Mouse (Mus musculus): ENCODE measurements around the gene Kcnq4.
A peak's percentile ranks its signal among the peaks of the same experiment; 100 is the strongest.

The Kcnq4 gene

DNA sequence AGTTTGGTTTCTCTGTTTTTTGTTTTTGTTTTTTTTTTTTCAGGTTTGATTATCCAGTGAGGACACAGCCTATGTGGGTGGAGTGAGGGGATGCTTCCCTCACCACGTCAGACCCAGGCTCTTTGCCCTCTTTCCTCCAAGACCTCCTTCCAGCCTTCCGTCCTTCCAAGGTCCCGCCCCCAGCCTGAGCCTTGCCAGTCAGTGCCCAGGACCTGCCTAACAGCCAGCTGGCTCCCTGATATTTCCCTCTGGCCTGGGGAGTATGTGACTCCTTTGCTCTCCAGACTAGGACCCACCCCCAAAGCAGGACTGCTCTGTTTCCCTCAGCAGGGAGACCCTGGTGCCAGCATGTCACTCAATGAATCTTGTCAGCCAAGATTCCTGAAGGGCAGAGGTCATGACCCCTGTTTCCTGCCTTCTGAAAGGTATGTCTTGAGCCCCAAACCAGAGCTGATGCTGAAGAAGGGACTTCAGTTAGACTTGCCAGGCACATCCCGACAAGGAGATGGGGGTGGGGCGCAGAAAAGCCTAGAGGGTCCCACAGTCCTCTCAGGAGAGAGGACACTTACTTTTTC lies 22.8 kb downstream of the Kcnq4 start:
- no peak for DNase-seq (ENCODE audit: low read depth, low spot score)

DNA sequence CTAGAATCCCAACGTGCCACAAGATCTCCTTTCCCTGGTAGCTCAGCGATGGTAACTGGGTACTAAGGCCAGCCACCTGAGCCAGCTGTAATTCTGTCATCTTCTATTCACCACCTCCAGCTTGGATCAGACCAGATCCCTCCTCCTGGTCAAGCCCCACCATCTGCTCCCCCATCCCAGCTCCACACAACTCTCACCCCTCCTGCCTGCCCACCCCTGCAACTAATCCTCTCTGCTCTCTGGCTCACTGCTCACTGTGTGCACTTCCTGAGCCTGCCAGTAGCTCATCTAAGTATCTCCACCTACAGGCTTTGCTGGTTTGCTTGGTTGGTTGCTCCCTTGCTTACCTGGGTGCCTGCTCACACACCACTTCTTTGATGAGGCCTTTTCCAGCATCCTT lies 26.8 kb downstream of the Kcnq4 start:
- no peak for DNase-seq (ENCODE audit: low read depth, low spot score)

DNA sequence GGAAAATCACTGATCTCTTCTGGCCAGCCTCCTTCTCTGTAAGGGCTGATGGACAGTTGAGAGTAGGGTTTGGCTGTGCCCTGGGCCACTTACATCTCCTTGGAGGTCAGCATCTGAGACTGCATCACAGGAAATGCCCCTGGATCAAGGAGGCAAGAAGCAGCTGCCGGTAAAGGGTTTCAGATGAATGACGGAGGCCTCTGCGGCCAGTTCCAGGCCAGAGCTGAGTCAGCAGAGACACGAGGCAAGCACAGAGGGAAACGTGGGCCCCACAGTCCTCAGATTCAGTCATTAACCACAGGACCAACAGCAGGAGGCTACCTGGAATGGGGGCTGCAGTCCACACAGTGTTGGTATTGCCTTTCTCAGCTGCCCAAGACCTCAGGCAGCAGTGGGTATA lies 29.3 kb downstream of the Kcnq4 start:
- no peak for DNase-seq (ENCODE audit: low read depth, low spot score)

DNA sequence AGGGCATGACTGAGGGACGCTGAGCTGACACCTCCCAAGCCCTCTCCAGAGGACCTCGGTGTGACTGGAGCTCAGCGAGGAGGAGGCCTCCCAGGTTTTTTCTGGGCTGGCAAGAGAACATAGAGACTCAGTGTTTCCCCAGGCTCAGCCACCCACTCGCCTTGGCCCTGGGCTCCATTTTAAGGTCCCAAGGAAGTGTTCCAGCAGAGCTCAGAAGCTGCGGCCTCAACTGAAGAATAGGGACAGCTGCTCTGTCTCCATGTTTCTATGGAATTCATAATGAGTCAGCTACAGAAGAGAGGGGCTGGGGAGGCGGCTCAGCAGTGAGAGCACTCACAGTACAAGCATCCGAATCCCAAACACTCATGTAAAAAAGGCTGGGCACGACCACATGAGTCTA lies 30.8 kb downstream of the Kcnq4 start:
- no peak for DNase-seq (ENCODE audit: low read depth, low spot score)

DNA sequence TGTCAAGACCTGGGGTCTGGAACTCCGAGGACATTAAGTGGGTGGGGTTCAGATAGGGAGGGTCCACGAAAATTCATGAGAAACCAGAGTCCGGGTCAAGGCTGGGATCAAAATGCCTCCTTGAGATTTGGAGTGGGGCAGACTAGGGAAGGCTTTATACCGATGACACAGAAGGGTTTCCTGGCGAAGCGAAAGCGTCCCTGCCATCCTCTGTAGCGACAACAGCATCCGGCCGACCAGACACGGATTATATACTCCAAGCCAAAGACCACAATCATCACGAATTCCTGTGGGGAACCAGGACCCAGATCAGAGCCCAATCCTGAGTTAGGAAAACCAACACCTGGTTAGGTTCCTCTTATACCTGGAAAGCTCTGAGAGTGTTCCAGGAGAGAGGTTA lies 31.6 kb downstream of the Kcnq4 start:
- no peak for DNase-seq (ENCODE audit: low read depth, low spot score)

DNA sequence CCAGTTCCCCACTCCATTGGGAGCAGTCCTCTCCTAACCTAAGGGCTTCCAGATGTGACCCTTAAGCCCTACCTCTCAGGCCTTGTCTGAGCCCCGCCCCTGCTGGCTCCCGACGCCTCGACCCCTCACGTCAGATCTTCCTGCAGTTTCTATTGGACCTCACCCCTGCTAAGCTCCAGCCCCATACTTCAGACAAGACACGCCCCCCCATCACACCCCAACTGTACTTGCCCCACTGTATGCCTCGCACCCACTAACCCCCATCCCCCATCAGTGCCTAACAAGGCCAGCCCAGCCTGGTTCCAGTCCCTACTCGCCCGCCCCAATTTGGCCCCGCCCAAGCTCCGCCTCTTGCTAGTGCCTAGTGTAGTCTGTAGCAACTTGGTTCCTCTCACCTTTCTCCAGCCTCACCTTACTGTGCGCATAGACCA lies 32.3 kb downstream of the Kcnq4 start:
- peak; percentile 82 for DNase-seq (ENCODE audit: low read depth, low spot score)

DNA sequence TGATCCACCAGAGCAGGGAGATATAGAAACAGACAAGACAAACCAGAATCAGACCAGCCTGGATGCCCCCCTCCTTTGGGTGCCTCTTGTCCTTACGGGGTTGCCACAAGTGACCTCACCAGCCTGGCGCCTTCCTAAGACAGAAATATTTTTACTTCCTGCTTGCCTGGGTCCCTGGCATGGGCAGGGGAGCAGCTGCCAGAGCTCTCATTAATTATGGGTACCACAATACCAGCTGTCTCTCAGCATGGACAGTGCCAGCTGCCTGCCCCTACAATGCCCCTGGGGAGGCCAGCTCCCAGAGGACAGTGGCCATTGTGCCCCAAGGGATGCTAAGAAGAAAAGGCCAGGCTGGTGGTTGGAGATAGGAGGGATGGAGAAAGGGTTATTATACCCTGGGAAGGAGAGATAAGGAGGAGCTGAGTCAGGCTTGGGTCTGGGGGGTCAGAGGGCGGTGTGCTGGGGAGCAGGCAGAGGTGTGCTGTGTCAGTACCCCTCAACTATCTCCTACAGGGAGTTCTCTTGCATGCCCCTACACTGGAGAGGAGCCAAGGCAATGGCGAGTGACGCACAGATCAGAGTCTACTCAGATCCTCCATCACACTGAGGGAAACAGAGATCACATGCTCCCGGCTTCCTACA lies 34.4 kb downstream of the Kcnq4 start:
- no peak for DNase-seq (ENCODE audit: low read depth, low spot score)

DNA sequence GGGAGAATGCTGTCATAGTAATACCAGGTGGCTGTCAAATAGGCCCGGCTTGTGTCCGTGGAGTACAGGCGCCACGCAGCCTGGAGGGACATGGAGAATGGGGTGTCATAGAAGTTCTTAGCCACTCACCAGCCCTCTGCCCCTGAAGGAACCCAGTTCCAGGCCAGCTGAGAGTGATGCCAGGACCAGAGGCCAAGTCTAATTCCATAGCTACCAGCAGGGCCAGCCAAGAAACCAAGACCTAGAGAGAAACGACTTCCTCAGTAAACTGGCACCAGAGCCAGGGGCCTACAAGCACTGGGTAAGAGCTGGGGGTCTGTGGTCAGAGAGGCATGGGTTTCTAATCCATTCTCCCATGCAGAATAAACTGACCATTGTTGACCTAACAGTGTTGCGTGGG lies 35.4 kb downstream of the Kcnq4 start:
- DNase-seq (ENCODE audit: low read depth, low spot score): no peak

DNA sequence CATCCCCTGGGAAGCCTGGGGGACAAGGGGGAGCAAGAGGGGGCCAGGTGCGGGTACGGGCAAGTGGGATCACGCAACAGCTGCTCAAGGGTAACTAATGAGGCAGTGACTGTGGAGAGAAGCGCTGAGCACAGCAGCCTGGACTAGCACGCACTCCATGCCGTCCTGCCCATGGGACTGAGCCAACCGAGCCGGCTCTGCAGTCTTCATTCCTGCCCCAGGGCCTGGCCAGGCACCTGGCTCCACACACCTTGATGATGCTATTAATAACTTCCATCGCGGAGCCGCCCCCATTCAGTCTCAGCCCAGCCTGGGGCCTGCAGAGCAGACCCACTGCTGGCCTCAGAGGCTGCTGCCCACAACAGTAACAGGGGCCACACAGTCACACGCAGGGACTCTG lies 36.2 kb downstream of the Kcnq4 start:
- DNase-seq (ENCODE audit: low read depth, low spot score): no peak

DNA sequence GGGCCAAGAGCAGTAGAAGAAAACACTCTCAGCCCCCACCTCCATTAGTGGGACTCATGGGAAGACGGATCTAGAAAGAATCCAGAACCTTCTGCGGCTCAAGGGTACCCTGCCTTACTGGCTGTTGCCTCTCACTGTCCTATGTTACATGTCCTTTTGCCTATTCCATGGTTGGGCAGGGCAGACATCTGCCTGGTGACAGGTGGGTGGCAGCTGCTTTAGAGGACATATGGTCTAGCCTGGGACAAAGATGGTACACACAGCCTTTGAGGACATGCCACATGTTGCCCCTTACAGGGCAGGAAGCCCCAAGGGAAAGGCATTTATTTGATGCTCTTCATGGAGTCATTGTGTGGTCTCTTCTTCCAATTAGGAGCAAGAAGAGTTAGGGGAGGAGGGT lies 45.9 kb downstream of the Kcnq4 start:
- DNase-seq (ENCODE audit: low read depth, low spot score): no peak

DNA sequence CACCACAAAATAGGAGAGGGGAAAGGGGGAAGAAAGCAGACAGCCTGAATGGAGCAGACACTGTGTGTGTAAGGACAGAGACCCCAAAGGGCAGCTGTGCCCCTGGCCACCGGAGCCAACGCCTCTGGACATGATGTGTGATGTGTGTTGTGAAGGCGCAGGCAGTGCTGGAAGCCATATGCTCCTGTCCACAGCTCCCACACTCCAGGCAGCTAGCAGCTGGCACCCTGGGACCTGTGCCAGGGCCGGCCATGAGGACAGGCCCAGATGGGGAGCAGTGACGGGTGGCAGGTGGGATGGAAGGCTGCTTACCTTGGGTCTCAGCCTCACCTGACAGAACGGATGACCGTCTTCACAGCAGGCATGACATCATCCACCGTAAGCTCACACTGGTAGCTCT lies 46.4 kb downstream of the Kcnq4 start:
- no peak for DNase-seq (ENCODE audit: low read depth, low spot score)

DNA sequence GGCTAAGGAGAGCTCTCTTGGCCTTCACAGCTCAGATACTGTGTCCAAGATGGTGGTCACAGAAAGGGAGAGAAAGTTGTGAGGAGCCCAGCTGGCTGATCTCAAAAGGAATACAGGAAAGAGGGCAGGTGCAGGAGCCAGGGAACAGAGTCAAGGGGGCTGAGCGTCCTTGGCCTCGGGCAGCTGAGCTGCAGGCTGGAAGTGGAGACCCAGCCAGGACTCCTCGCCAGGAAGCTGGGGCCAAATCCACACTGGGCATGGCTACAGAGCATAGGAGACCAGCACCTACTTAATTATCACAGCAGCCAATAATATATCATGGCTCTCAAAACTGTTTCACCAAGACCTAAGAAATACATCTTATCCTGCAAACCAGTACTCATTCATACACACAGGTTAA lies 47.2 kb downstream of the Kcnq4 start:
- DNase-seq (ENCODE audit: low read depth, low spot score): no peak

DNA sequence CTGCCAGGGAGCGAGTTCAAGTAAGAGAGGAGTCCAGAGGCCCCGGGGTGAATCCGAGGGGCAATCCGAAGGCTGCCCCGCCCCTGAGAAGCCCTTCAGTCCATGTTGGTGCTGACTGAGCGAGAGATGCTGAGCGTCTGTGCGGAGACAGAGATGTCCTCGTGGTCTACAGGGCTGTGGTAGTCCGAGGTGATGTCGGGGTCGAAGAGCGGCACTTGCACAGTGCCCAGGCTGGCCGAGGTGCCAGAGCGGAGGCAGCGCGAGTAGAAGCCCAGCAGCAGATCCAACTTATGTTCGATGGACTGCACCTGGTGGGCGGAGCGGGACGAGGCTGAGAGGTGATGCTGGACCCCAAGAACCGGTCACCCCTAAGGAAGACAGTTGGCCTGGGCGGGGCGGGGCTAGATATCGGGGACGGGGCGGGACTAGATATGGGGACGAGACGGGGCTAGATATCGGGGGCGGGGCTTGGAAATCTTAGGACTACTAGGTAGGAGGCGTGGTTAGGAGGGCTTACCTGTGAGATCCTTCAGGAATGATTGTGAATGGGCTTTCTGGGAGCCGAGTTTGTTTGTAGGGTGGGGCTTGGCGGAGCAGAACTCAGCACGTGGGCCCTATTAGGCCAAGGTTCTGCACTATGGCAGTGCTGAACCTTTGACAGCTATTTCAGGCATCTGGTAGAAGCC lies 50.5 kb downstream of the Kcnq4 start:
- DNase-seq (ENCODE audit: low read depth, low spot score): peak; percentile 52

DNA sequence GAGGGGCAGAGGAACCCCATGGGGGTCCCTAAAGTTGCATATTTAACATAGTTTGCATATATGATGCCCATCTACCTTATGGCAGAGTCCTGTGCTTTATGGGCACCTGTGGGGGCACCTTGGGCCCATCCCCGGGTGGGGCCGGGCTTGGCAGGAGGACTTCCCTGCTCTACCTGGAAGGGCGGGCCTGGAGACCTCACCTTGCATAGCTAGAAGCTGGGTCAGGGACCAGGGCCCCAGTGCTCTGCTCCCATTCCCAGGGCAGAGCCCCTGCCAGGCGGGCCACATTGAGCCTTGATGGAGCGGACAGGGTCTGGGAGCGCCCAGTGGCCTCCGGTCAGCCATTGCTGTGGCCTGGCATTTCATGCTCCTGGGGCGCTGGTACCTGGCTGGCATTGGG lies 51.1 kb downstream of the Kcnq4 start:
- no peak for DNase-seq (ENCODE audit: low read depth, low spot score)

DNA sequence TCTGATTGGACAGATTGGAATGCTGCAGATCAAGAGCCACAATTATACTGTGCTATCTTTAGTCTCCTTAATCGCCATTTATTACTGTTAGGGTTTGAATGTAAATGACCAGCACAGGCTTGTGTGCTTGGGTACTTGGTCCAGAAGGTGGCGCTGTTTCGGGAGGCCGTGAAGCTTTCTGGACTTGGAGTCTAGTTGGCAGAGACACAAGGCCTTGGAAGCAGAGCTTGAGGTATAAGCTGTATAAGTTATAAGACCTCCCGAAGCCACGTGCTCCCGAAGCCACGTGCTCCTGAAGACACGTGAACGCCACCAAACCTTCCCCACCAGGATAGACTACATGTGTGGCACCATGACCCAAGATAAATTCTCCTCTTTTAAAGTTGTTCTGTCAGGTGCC lies 55.7 kb downstream of the Kcnq4 start:
- peak; percentile 82 for DNase-seq (ENCODE audit: low read depth, low spot score)

DNA sequence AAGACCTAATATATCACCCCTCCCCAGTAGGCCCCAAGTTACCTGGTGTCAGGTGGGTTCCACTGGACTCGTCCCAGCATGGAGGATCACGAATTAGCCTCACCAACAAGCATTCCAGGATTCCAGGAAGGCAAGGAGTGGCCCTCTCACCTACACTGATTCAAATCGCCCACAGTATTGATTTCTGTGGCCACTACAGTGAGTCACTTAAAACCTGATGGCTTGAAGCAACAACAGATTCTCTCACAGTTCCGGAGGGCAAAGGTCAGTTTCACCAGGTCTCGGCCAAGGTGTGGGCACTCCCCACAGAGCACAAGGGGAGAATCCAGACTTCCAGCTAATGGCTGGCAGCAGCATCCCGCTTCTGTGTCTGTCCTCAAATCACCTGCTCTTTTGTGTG lies 59.1 kb downstream of the Kcnq4 start:
- no peak for DNase-seq (ENCODE audit: low read depth, low spot score)

DNA sequence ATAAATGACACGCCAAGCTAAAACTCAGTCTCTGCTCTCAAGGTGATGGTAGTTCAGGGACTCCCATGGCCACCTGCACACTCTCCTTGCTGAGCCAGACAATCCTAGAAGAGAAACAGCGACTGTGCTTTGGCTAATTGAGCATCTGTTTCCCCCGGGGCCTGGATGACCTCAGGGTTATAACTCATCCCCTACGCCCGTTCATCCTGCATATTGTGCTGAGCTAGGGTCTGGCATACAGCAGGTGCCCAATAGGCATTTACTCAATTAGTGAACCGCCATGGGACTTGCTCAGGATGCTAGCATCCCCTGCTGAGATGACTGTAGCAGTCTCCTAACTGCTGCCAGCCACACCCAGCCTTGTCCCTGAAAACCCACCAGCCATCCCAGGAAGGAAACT lies 61.1 kb downstream of the Kcnq4 start:
- no peak for DNase-seq (ENCODE audit: low read depth, low spot score)

DNA sequence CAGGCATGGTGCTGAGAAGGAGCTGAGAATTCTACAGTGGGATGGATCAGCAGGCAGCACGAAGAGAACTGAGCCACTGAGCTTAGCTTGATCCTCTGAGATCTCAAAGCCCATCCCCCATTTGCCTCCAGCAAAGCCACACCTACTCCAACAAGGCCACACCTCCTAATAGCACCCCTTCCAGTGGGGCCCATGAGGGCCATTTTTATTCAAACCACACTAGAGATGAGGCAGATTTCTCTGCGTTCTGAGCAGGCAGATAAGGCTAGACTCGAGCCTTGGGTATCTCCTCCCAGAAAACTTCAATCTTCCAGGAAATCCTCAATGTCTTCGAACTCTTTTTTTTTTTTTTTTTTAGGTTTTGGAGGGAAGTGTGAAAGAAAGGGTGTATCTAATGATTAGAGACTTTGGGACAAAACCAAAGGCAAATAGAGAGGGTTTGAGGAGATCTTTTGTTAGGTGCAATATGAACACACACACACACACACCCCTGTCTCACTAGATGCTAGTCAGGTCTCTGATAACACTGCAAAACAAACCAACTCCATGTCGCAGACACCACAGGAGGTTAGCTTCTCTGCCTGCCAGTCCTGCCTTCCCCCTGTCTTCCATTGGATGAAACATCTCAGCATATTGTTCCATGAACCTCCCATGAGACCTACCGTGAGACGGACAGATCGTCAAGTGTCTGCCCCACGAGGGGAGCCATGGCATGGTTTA lies 65.0 kb downstream of the Kcnq4 start:
- DNase-seq (ENCODE audit: low read depth, low spot score): no peak

DNA sequence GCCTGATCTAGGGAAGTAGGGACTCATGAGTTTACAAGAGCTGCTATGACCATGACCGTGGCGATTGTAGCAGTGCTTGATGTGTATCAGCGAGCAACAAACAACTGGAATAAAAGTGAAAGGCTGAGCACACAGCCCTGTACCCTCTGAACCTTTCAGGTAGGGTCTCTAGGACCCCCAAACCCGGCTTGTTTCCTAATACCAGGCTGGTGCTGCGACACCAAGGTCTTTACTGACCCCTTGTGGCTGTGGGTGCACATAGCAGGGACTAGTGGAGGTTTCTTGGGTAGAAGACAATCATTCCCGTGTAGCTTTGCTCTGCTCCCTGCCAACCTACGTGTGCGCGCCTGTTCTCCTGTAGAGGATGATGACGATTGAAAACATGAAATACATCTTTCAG lies 66.2 kb downstream of the Kcnq4 start:
- DNase-seq (ENCODE audit: low read depth, low spot score): peak; percentile 79

DNA sequence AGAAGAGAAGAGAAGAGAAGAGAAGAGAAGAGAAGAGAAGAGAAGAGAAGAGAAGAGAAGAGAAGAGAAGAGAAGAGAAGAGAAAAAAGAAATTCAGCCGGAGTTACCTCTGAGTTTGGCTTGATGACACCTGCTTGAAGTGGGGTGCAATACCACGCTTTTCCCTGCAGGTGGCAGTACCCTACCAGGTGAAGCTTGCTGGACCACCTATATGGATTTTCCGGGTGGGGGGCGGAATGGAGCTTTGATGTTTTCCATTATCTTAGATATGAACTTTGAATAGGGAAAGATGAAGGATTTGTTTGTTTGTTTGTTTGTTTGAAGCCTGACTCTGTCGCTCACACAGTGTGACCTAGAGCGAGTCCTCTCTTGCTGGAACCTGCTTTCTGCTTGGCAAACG lies 67.5 kb downstream of the Kcnq4 start:
- DNase-seq (ENCODE audit: low read depth, low spot score): peak; percentile 67

DNA sequence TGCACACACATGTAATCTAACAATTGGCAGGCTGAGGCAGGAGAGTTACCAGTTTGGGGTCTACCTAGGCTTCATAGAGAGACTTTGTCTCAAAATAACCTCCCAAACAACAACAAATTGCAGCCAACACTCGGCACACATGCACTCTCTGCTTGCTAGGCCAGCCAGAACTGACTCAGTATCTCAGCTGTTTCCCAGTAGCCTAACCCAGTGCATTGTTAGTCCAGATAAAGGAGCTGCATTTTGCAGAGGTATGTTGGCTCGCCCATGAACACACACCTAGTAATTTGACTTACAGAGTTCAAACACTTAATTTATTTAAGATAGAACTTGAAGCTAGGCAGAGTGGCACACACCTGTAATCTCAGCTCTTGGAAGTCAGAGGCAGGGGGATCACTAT lies 72.8 kb downstream of the Kcnq4 start:
- no peak for DNase-seq (ENCODE audit: low read depth, low spot score)

DNA sequence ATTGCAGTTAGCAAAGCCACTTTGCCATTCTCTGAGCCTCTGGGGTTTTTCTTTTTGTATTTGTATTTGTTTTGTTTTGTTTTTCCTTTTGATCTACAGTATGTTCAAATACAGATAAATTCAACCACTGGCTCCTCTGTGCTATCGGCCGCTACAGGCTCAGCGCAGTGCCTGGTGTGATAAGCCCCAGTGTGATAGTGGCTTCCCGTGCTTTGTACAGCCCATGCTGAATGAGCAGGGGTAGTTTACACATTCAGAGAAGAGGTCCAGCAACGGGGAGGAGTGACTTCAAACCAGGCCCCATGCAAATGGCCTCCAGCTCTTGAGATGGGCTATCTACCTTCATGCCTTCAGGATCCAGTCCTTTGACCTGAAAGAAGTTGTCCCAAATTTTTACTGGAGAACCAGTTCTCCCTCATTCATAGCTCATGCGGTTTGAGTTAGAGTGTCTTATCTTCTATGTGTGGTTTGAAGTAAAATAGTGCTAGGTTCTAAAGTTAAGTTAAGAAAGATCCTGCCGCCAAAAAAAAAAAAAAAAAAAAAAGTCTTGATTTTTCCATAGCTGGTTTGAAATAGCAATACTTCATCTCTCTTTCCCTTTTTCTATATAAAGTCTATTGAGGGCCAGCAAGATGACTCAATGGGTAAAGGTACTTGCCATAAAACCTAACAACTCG lies 73.5 kb downstream of the Kcnq4 start:
- no peak for DNase-seq (ENCODE audit: low read depth, low spot score)
